Mouse (Mus musculus): ENCODE data around the gene Klrk1. TPM values are rescaled to one million over a fixed set of nuclear protein-coding genes. Genes with fewer than 3 reads are reported as not detected.

Klrk1 gene
- polyA plus RNA-seq, 1 experiment from 2014 or later: 0.45 TPM

GRCm38 (mm10) chr6:129581274-129581673 lies 42.4 kb downstream of the Klrk1 start:
- no peak overlapping the region for H3K4me3 ChIP-seq (replicated peaks; ENCODE audit: low read length)
- no peaks in the 10 kb centered on the region for H3K36me3 ChIP-seq (ENCODE audit: control insufficient read depth, insufficient read depth, low read length)
- no peak overlapping the region for H3K4me2 ChIP-seq (ENCODE audit: low read depth, low read length)
- no peaks in the 10 kb centered on the region for H3K27me3 ChIP-seq (ENCODE audit: control insufficient read depth, insufficient read depth, low read length)
- no peaks in the 10 kb centered on the region for H3K4me1 ChIP-seq (ENCODE audit: control insufficient read depth, insufficient read depth, low read length)
- ATAC-seq (ENCODE audit: insufficient read depth, low FRiP score): no peak
- WGBS: 63% methylated on average over 4 of the region's 4 CpGs
- no peaks in the 10 kb centered on the region for H3K9me3 ChIP-seq (replicated peaks; ENCODE audit: control insufficient read depth, low read length)
- no peak overlapping the region for H3K27ac ChIP-seq (ENCODE audit: low read length)
- H3K9ac ChIP-seq (ENCODE audit: low read length): no peak overlapping the region

GRCm38 (mm10) chr6:129577605-129578004 lies 46.1 kb downstream of the Klrk1 start, which contains the start of gene Klre1:
Klre1 (plus strand) TSS chr6:129577905.
- H3K9me3 ChIP-seq (replicated peaks; ENCODE audit: control insufficient read depth, low read length): no peaks in the 10 kb centered on the region
- no peaks in the 10 kb centered on the region for H3K36me3 ChIP-seq (ENCODE audit: control insufficient read depth, insufficient read depth, low read length)
- H3K9ac ChIP-seq (ENCODE audit: low read length): no peak within 1 kb of the TSS
- no peak within 1 kb of the TSS for H3K4me3 ChIP-seq (replicated peaks; ENCODE audit: low read length)
- no peak within 1 kb of the TSS for H3K4me2 ChIP-seq (ENCODE audit: low read depth, low read length)
- H3K27me3 ChIP-seq (ENCODE audit: control insufficient read depth, insufficient read depth, low read length): no peaks in the 10 kb centered on the region
- no peaks in the 10 kb centered on the region for H3K4me1 ChIP-seq (ENCODE audit: control insufficient read depth, insufficient read depth, low read length)
- ATAC-seq (ENCODE audit: insufficient read depth, low FRiP score): no peak
- WGBS: 92% methylated on average over 8 of the region's 8 CpGs
- no peak within 1 kb of the TSS for H3K27ac ChIP-seq (ENCODE audit: low read length)

GRCm38 (mm10) chr6:129575315-129575714 lies 48.3 kb downstream of the Klrk1 start:
- Histone ChIP-seq H3K4me1 (ENCODE audit: control insufficient read depth, insufficient read depth, low read length) (no peaks in the 10 kb centered on the region), H3K9me3 (replicated peaks; ENCODE audit: control insufficient read depth, low read length) (no peaks in the 10 kb centered on the region), H3K9ac (ENCODE audit: low read length) (no peak overlapping the region), H3K36me3 (ENCODE audit: control insufficient read depth, insufficient read depth, low read length) (no peaks in the 10 kb centered on the region), H3K4me2 (ENCODE audit: low read depth, low read length) (no peak overlapping the region), H3K27ac (ENCODE audit: low read length) (no peak overlapping the region), H3K27me3 (ENCODE audit: control insufficient read depth, insufficient read depth, low read length) (no peaks in the 10 kb centered on the region), H3K4me3 (replicated peaks; ENCODE audit: low read length) (no peak overlapping the region)
- no peak for ATAC-seq (ENCODE audit: insufficient read depth, low FRiP score)
- 26% methylated on average over 2 of the region's 2 CpGs for WGBS

GRCm38 (mm10) chr6:129565257-129565656 lies 58.4 kb downstream of the Klrk1 start:
- Histone ChIP-seq H3K4me3 (replicated peaks; ENCODE audit: low read length) (no peak overlapping the region), H3K4me1 (ENCODE audit: control insufficient read depth, insufficient read depth, low read length) (no peaks in the 10 kb centered on the region), H3K9me3 (replicated peaks; ENCODE audit: control insufficient read depth, low read length) (no peaks in the 10 kb centered on the region), H3K9ac (ENCODE audit: low read length) (no peak overlapping the region), H3K4me2 (ENCODE audit: low read depth, low read length) (no peak overlapping the region), H3K36me3 (ENCODE audit: control insufficient read depth, insufficient read depth, low read length) (no peaks in the 10 kb centered on the region), H3K27me3 (ENCODE audit: control insufficient read depth, insufficient read depth, low read length) (no peaks in the 10 kb centered on the region), H3K27ac (ENCODE audit: low read length) (no peak overlapping the region)
- 57% methylated on average over 2 of the region's 2 CpGs for WGBS
- no peak for ATAC-seq (ENCODE audit: insufficient read depth, low FRiP score)

Other genes starting within 250 kb of the Klrk1 start
- gene Clec12b, start 238.0 kb downstream of the Klrk1 start, polyA plus RNA-seq (2015; fragmentation: Nextera tagmentation; extraction: Ambion mirVana): not detected in 2 replicates
- gene Clec1b, start 226.6 kb downstream of the Klrk1 start, polyA plus RNA-seq (2015; fragmentation: Nextera tagmentation; extraction: Ambion mirVana): 1.7 and 1.8 TPM in 2 replicates
- gene Clec9a, start 215.0 kb downstream of the Klrk1 start, polyA plus RNA-seq (2015; fragmentation: Nextera tagmentation; extraction: Ambion mirVana): 0.34 and 0.43 TPM in 2 replicates
- 3.3 and 3.6 TPM in 2 replicates for gene Clec1a, start 171.9 kb downstream of the Klrk1 start, polyA plus RNA-seq (2015; fragmentation: Nextera tagmentation; extraction: Ambion mirVana)
- gene Olr1, start 116.7 kb downstream of the Klrk1 start, polyA plus RNA-seq (2015; fragmentation: Nextera tagmentation; extraction: Ambion mirVana): 0.07 and 0.15 TPM in 2 replicates
- gene Tmem52b, start 111.3 kb downstream of the Klrk1 start, polyA plus RNA-seq (2015; fragmentation: Nextera tagmentation; extraction: Ambion mirVana): not detected in 2 replicates
- gene Gabarapl1, start 90.7 kb downstream of the Klrk1 start, polyA plus RNA-seq (2015; fragmentation: Nextera tagmentation; extraction: Ambion mirVana): 42.8 and 44.6 TPM in 2 replicates
- gene Klre1, start 46.0 kb downstream of the Klrk1 start, polyA plus RNA-seq (2015; fragmentation: Nextera tagmentation; extraction: Ambion mirVana): not detected in 2 replicates
- gene Klrd1, start 32.1 kb downstream of the Klrk1 start, polyA plus RNA-seq (2015; fragmentation: Nextera tagmentation; extraction: Ambion mirVana): 0.76 and 1.1 TPM in 2 replicates
- gene Klrc3, start 19.5 kb upstream of the Klrk1 start, polyA plus RNA-seq (2015; fragmentation: Nextera tagmentation; extraction: Ambion mirVana): not detected in 2 replicates
- not detected in 2 replicates for gene Klrc2, start 36.8 kb upstream of the Klrk1 start, polyA plus RNA-seq (2015; fragmentation: Nextera tagmentation; extraction: Ambion mirVana)
- gene Klrc1, start 55.1 kb upstream of the Klrk1 start, polyA plus RNA-seq (2015; fragmentation: Nextera tagmentation; extraction: Ambion mirVana): 0.10 and 0.15 TPM in 2 replicates
- not detected in 2 replicates for gene Klri1, start 93.3 kb upstream of the Klrk1 start, polyA plus RNA-seq (2015; fragmentation: Nextera tagmentation; extraction: Ambion mirVana)
- gene Klri2, start 116.6 kb upstream of the Klrk1 start, polyA plus RNA-seq (2015; fragmentation: Nextera tagmentation; extraction: Ambion mirVana): 0.08 TPM in 1 of 2 replicates, not detected in the other
- gene Gm156, start 160.4 kb upstream of the Klrk1 start, polyA plus RNA-seq (2015; fragmentation: Nextera tagmentation; extraction: Ambion mirVana): not detected in 2 replicates
- gene Gm17631, start 238.8 kb upstream of the Klrk1 start, polyA plus RNA-seq (2015; fragmentation: Nextera tagmentation; extraction: Ambion mirVana): not detected in 2 replicates